Mouse (Mus musculus) left cerebral cortex, adult 2 months (tissue): ENCODE measurements around the gene Gm15448. TPM values are rescaled to one million over a fixed set of nuclear protein-coding genes. Genes with fewer than 3 reads are reported as not detected.
"Not testable (repeated sequence)": the region's sequence is repeated elsewhere in the genome, so short reads cannot be mapped to it uniquely, and the experiment has no call there.

Experiments
- DNase-seq, 2 experiments: peaks; one replicate each; pipeline ENCODE4 v3.0.0; 2021 to 2022; ENCODE audit warnings: low spot score in 2 of 2, mixed read lengths in 1 of 2; ENCODE audit errors: extremely low spot score in 1 of 2
- H3K27ac ChIP-seq: fragments of 200-600 bp; 2 replicates; pipeline ENCODE4 v1.8.1; 2022
- H3K4me3 ChIP-seq: fragments of 200-600 bp; 2 replicates; pipeline ENCODE4 v1.8.1; 2022
- intact Hi-C: fragments of 180-260 bp; cut with DNase I; formaldehyde crosslinking; loops from one replicate; pipeline ENCODE4 v1.15.1; 2025
- long read RNA-seq, 2 experiments: library from polyadenylated mRNA; stranded (forward); transcript quantifications; one replicate each; pipeline ENCODE4 v2.0.0; 2021; ENCODE audit warnings: borderline mapping rate in 2 of 2
- total RNA-seq, 2 experiments: library from RNA; stranded (reverse); gene quantifications; 2 replicates each; pipeline ENCODE4 v1.2.3; 2021

The Gm15448 gene
- not detected for total RNA-seq
- long read RNA-seq, experiment 1, result 0 reads
- long read RNA-seq, experiment 2, result 0 reads

DNA sequence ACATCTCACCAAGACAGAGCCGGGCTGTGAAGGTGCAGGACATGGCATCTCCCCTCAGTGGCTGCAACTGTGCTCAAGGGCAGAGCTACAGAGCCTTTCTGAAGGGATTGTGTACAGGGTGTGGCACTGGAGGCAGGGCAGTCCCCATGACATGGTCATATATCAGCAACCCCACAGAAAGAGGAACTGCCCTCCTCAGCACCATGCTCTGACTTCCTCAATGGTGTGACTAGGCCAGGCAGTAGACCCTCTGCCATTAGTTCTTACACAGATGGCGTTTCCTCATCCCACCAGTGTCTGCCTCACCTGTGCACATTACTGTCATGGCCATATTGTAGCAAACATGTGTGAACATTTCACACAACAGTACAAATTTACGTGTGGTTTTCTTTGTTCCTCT, at the start of gene Gm15448:
Gene Gm15448, minus strand, starts transcription at position 89 of the 400 bp plus-strand sequence.
- H3K4me3 ChIP-seq, DNase-seq, H3K27ac ChIP-seq, intact Hi-C loops: not testable (repeated sequence)

DNA sequence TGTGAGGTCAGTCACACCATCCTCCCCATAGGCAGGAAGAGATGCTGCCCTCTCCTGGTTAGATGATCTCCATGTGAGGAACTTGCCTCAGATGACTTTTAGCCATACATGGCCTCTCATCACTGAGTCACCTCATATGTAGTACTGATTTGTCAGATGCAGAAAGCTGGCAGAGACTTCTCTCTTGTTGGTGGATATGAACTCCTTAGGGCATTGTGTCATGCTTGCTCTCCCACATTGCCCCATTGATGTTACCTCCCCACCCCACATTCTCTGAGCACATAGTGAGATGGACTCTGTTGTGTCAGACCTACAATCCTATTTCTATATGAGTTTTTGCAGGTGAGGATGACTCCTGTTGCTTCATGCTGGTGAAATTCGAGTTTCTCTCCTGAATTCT, 49.5 kb upstream of the Gm15448 start:
- H3K27ac ChIP-seq, H3K4me3 ChIP-seq, DNase-seq, intact Hi-C loops: not testable (repeated sequence)

DNA sequence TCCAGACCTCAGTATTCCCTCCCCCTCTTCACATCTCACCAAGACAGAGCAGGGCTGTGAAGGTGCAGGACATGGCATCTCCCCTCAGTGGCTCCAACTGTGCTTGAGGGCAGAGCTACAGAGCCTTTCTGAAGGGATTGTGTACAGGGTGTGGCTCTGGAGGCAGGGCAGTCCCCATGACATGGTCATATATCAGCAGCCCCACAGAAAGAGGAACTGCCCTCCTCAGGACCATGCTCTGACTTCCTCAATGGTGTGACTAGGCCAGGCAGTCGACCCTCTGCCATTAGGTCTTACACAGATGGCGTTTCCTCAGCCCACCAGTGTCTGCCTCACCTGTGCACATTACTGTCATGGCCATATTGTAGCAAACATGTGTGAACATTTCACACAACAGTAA, 19.5 kb upstream of the Gm15448 start, which contains the start of gene Pira2:
Gene Pira2, minus strand, starts transcription at position 101 of the 400 bp plus-strand sequence.
- DNase-seq, intact Hi-C loops, H3K4me3 ChIP-seq, H3K27ac ChIP-seq: not testable (repeated sequence)

DNA sequence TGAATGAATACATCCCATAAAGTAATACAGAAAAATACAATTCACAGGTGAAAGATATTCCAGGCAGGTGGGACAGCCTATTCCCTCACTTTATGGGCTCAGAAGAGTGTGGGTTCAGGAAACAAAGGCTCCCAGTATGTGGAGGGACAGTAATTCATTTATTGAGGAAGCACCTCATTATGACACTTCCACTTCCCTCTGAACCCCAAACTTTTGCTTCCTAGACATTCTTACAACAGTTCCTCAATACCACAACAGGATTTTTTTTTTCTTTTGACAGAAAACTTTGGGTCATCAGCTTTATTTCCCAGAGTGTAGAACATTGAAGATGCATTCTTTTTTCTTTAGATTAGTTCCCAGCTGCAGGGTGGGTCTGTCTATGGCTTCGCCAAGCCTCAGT, 12.4 kb upstream of the Gm15448 start:
- DNase-seq, H3K4me3 ChIP-seq, H3K27ac ChIP-seq, intact Hi-C loops: not testable (repeated sequence)

DNA sequence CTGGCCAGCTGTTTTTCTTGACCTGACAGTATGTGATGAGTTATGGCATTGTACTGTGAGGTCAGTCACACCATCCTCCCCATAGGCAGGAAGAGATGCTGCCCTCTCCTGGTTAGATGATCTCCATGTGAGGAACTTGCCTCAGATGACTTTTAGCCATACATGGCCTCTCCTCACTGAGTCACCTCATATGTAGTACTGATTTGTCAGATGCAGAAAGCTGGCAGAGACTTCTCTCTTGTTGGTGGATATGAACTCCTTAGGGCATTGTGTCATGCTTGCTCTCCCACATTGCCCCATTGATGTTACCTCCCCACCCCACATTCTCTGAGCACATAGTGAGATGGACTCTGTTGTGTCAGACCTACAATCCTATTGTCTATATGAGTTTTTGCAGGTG, 5.1 kb upstream of the Gm15448 start:
- H3K4me3 ChIP-seq, H3K27ac ChIP-seq, intact Hi-C loops, DNase-seq: not testable (repeated sequence)

DNA sequence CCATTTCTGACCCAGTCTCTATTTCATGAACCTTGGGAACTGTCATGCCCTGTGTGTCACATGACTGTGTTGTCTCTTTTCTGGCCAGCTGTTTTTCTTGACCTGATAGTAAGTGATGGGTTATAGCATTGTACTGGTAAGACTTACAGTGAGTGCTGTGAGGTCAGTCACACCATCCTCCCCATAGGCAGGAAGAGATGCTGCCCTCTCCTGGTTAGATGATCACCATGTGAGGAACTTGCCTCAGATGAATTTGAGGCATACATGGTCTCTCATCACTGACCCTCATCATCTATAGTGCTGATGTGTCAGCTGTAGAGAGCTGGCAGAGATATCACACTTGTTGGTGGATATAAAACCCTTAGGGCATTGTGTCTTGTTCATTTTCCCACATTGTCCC, 13.6 kb downstream of the Gm15448 start:
- H3K27ac ChIP-seq, intact Hi-C loops, H3K4me3 ChIP-seq: not testable (repeated sequence)

DNA sequence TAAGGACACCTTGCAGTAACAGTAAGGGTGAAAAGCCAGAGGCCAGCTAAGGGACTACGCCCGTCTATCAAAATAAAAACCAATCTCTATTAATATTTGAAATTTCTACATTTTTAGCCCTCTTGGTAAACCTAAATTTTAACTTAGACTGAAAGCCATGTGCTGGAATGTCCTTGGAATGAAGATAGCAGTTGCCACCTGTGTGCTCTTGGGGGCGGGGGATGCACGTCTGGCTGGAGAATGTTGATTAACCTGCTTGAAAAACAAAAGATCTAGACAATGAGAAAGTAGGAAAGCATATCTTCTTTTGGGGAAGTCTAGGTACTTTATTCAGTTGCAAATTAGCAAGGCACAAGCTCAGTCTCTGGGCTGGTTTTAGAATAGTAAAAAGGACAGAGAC, 22.6 kb downstream of the Gm15448 start:
- H3K4me3 ChIP-seq, H3K27ac ChIP-seq, DNase-seq, intact Hi-C loops: not testable (repeated sequence)

More for the DNA sequence above, 13.6 kb downstream of the Gm15448 start:
- not testable (repeated sequence) for DNase-seq

DNA sequence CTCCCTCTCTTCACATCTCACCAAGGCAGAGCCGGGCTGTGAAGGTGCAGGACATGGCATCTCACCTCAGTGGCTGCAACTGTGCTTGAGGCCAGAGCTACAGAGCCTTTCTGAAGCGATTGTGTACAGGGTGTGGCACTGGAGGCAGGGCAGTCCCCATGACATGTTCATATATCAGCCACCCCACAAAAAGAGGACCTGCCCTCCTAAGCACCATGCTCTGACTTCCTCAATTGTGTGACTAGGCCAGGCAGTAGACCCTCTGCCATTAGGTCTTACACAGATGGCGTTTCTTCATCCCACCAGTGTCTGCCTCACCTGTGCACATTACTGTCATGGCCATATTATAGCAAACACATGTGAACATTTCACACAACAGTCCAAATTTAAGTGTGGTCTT, 25.5 kb downstream of the Gm15448 start:
- intact Hi-C loops, DNase-seq, H3K27ac ChIP-seq, H3K4me3 ChIP-seq: not testable (repeated sequence)

DNA sequence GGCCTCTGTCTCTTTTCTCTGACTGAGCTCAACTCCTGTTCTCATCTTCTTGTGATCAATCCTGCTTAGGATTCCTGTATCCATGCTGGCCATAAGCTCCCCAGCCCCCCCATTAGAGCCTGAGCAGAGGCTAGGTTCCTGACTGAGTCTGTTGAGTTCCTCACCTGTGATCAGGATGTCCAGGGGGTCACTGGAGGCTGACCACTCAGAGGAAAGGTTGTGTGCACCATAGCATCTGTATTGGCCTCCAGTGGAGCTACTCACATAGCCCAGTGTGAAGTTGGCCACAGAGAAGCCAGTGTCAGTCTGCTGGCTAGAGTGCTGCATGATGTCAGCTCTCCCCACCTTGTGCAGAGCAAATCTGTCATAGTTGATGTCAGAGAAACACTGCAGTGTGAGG, 29.2 kb downstream of the Gm15448 start:
- DNase-seq, H3K4me3 ChIP-seq, intact Hi-C loops, H3K27ac ChIP-seq: not testable (repeated sequence)

Other genes starting within 250 kb of the Gm15448 start
- 1 to 10 TPM in 1 of 2 experiments, under 1 TPM in 1; 0.93 to 1.4 TPM for gene Oscar, start 209.5 kb downstream of the Gm15448 start, total RNA-seq
- 100 to 1,000 TPM; 490 to 497 TPM for gene Ndufa3, start 208.3 kb downstream of the Gm15448 start, total RNA-seq
- gene Tfpt, start 195.8 kb downstream of the Gm15448 start, total RNA-seq, result 10 to 100 TPM; 34.7 to 41.0 TPM
- 10 to 100 TPM; 47.1 to 56.9 TPM for gene Prpf31, start 195.7 kb downstream of the Gm15448 start, total RNA-seq
- 10 to 100 TPM; 52.4 to 54.3 TPM for gene Cnot3, start 180.4 kb downstream of the Gm15448 start, total RNA-seq
- gene Leng1, start 159.8 kb downstream of the Gm15448 start, total RNA-seq, result 1 to 10 TPM; 5.4 to 6.1 TPM
- gene Tmc4, start 148.1 kb downstream of the Gm15448 start, total RNA-seq, result 10 to 100 TPM in 1 of 2 experiments, 1 to 10 TPM in 1; 7.4 to 14.6 TPM
- 10 to 100 TPM; 77.0 to 79.0 TPM for gene Tsen34, start 132.8 kb downstream of the Gm15448 start, total RNA-seq
- gene Mboat7, start 132.2 kb downstream of the Gm15448 start, total RNA-seq, result 100 to 1,000 TPM; 235 to 238 TPM
- gene Rps9, start 121.7 kb downstream of the Gm15448 start, total RNA-seq, result 100 to 1,000 TPM; 325 to 326 TPM
- gene Pirb, start 105.3 kb downstream of the Gm15448 start, total RNA-seq, result under 1 TPM; 0.16 to 0.25 TPM
- gene Pira2, start 19.4 kb upstream of the Gm15448 start, total RNA-seq, result not detected
- not detected for gene Gm14548, start 72.4 kb upstream of the Gm15448 start, total RNA-seq
- gene Lilra6, start 89.8 kb upstream of the Gm15448 start, total RNA-seq, result not detected
- gene Lair1, start 237.5 kb upstream of the Gm15448 start, total RNA-seq, result 1 to 10 TPM; 5.5 to 8.9 TPM